Mouse (Mus musculus): Measurements from ENCODE around the gene Smad9. TPM values are rescaled to one million over a fixed set of nuclear protein-coding genes. Genes with fewer than 3 reads are reported as not detected.

Gene Smad9
- total RNA-seq, 2 experiments from 2014 or later = 9.8 to 19.8 TPM

DNA sequence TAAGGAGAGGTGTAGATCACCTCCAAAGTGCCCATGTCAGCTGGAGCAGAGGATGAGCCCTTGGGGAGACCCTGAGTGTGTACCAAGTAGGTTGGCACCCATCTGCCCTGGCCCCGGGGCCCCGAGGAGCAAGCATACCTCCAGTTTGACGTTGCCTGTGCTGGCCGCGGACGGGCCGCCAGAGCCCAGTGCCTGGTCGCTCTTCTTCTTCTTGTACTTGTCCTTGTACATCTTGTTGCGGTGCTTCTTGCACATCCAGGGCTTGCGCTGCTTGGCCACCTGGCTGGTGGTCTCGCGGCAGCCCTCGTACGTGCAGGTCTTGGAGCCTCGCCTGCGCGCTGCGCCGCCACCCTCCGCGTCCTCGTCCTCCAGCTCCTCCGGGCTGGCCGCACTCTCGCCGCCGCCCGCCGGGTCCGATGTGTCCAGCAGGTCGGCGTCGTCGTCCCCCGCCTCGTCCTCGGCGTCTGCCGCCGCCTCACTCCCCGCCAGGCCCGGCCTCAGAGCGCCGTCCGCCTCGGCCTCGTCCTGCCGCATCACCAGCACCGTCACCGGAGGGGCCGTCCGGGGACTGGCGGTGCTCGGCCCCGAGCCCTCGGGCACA lies 51.8 kb downstream of the Smad9 start:
- DNase-seq (ENCODE audit: low spot score in 2 of 2) = peak in 1 of 2 experiments; percentile 53

DNA sequence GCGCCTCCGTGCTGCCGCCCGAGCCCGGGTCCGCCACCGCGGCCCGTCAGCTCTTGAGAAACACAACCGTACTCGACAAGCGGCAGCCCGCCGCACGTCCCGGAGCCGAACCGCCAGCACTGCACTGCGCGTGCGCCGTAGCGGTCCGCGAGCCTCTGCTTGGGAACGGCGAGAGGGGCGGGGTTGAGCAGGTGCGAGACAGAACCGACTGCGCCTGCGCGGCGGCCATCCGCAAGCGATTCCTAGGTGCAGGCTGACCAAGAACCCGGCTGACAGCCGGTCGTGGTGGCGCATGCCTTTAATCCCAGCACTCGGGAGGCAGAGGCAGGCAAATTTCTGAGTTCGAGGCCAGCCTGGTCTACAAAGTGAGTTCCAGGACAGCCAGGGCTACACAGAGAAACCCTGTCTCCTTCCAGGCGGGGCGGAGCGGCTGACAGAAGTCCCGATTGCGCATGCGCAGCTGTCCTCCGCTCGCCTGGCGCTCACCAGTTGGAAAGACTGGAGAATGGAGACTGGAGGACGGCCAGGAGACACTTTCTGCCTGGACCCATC lies 52.4 kb downstream of the Smad9 start, which contains the start of gene Rfxap:
TSS of gene Rfxap (minus strand) at position 126 of the 552 bp plus-strand sequence.
- peak; percentile 93 to 94 for DNase-seq (ENCODE audit: low spot score in 2 of 2)

DNA sequence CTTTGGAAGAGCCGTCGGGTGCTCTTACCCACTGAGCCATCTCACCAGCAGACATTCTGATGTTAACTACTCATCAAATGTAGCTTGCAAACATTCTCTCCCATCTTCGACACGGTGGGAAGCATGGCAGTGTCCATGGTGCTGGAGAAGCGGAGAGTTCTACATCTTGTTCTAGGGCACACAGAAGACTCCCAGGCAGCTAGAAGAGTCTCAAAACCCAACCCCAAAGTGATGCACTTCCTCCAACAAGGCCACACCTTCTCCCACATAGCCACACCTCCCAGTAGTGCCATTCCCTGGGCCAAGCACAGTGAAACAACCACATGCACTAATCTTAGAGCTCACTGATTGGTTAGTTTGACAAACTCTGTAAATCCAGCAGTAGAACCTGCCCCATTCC lies 53.7 kb downstream of the Smad9 start:
- no peak for DNase-seq (ENCODE audit: low spot score in 2 of 2)

DNA sequence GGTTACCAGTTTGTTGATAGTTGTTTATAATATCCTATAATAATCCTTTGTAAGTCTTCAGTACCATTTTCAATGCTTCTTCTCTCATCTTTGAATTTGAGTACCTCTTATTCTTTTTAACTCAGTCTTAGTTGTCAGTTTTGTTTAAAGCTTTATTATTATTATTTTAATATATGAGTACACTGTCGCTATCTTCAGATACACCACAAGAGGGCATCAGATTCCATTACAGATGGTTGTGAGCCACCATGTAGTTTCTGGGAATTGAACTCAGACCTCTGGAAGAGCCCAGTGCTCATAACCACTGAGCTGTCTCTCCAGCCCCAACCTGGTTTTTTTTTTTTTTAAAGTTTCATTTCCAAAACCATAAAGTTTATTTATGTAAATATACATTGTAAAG lies 56.2 kb downstream of the Smad9 start:
- no peak for DNase-seq (ENCODE audit: low spot score in 2 of 2)

DNA sequence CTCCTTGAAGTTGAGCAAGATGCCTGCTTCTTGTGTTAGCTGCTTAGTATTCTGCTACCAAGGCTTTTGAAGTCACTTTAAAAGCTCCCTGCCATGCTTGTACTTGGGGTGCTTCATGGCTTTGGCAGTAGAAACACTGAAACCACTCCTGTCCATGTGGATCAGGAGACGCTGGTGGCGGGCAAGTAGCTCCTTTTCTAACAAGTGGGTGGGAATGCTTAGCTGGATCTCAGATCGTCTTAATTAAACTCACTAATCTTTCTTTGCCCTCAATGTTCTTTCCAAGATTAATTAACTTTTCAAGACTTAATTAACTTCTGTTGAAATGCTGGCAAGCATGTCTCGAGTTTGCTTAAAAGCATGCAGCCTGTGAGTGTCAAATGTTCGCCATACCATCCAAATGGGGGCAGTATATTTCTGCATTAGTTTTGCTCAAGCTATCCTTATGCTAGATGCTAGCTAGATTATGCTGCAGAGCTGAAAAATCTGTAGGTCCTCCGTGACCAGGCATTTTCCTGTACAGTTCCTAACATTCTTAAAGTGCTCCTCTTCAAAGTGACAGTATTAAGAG lies 58.1 kb downstream of the Smad9 start:
- no peak for DNase-seq (ENCODE audit: low spot score in 2 of 2)

DNA sequence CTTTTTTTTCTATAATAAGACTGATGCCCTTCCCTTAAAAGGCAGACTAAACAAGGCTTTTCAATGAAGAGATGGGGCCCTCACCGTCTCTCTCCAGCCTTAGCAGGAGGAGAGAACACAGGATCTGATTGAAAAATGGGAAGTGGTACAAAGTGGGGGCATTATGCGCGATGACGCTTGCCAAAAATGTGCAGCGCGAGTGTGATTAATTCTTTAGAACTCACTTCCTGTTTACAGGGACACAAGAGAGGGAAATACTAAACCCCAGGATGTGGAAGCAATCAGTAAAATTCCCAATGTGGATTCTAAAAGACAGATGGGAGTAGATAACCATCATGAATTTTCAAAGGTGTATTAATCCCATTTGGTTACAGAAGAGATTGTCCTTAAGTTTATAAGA lies 59.2 kb downstream of the Smad9 start:
- no peak for DNase-seq (ENCODE audit: low spot score in 2 of 2)

DNA sequence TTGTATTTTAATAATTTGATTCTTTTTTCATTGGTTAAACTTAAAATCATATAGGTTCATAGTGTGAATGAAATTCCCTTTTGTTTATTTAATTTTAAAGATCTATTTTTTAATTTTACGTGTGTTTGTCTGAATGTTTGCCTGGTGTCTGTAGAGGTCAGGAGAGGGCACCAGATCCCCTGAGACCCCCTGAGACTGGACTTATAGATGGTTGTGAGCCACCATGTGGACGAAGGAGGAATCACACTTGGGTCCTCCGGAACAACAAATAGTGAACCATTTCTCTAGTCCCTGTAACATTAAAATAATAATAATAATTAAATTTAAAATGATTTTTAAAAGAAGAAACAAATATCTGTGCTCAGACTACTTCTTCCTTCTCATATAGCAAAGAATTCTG lies 59.9 kb downstream of the Smad9 start:
- DNase-seq (ENCODE audit: low spot score in 2 of 2) = peak in 1 of 2 experiments; percentile 33

DNA sequence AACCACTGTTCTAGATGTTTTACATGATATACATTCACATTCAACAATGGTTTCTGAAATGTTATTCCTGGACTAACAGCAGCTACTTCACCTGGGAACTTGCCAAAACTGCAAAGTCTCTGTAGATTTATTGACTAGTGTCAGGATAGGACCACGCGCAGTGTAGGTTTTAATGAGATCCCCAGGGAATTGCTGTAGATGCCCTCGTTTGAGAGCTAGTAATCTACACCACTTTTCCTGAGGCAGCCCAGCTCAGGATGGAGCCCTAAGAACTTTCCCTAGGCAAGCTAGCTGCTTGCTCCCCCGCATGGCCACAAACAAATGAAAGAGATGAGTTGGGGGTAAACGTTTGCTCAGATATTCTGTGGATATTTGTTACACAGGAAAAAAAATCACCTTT lies 67.1 kb downstream of the Smad9 start:
- DNase-seq (ENCODE audit: low spot score in 2 of 2) = no peak

DNA sequence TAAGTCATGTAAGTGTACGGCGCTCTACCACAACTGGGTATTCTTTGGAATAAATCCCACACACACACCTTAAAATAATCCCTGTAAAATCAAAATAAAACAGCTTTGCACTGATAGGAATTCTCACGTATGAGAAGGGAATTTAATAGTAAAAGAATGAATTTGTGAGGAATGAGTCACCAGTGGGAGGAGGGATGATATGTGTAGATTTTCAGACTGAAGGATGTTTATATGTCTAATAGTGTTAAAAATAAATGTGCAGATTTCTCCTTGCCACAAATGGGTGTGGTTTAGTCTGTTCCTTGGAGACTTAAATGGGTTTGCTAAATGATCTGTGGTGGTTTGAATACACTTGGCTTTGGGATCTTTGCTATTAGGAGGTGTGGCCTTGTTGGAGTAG lies 77.1 kb downstream of the Smad9 start:
- no peak for DNase-seq (ENCODE audit: low spot score in 2 of 2)

DNA sequence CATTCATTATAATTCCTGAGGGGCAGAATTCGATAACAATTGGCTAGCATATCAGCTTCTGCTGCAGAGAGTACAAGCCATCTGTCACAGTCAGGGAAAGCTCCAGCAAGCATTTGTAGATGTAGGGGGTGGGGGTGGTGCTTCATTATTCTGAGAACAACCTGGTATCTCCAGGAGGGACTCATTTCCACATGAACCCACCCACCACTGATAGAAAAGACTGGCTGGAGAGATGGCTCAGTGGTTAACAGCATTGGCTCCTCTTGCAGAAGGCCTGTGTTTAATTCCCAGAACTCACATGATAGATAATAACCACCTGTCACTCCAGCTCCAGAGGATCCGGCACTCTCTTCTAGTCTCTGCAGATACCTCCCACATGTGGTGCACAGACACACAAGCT lies 80.0 kb downstream of the Smad9 start:
- no peak for DNase-seq (ENCODE audit: low spot score in 2 of 2)

Other genes starting within 250 kb of the Smad9 start
- 10 to 100 TPM; 35.6 to 37.4 TPM for gene Supt20, start 62.8 kb upstream of the Smad9 start, total RNA-seq (2021)
- not detected for gene Gm21958, start 41.2 kb upstream of the Smad9 start, total RNA-seq (2021)
- 10 to 100 TPM; 25.7 to 34.4 TPM for gene Exosc8, start 20.2 kb upstream of the Smad9 start, total RNA-seq (2021)
- gene Alg5, start 20.0 kb upstream of the Smad9 start, total RNA-seq (2021) = 10 to 100 TPM; 33.6 to 43.3 TPM
- gene Rfxap, start 52.2 kb downstream of the Smad9 start, total RNA-seq (2021) = 10 to 100 TPM; 25.0 to 31.7 TPM
- not detected for gene Sertm1, start 160.3 kb downstream of the Smad9 start, total RNA-seq (2021)